Mouse (Mus musculus): Measurements from ENCODE around the gene Rab35. TPM values are rescaled to one million over a fixed set of nuclear protein-coding genes. Genes with fewer than 3 reads are reported as not detected.

Rab35 gene
- 13.2 TPM for polyA plus RNA-seq (2014; fragmentation: Illumina TruSeq; extraction: RNeasy Lipid Tissue Mini Kit (QIAGEN cat#74804); ENCODE audit: low read depth, low replicate concordance)

DNA sequence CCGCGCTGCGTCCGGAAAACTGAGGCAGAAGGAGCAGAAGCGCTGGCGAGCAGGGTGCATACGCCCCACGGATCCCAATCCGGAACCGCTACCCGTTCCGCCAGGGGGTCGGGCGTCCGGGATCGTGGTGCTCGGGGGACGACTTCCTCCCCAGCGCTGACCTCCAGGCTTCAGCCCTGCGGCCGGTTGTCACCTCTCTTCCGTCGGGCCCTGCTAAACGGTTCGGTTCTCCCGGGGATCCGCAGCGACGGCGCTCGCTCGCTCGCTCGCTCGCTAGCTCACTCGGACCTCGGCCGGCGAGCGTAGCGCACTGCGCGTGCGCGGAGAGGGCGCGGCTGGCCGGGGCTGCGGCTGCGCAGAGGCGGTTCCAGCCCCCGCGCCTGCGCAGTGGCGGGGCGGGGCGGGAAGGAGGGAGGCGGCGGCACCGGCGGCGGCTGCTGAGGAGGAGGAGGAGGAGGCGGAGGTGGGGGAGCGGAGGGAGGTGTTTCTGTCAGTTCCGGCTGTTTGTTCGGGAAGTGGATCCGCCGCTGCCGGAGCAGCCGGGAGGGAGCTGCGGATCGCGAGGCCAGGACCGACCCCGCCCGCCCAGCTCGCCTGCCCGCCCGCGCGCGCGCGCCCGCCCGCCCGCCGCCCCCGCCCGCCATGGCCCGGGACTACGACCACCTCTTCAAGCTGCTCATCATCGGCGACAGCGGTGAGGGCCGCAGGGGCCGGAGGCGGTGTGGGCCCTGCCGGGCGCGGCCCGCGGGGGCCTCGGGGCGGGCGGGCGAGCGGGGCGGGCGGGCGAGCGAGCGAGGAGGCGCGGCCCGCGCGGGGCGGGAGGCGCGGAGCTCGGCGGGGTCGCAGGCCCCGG, at the start of gene Rab35:
Gene Rab35 (plus strand): TSS at position 404 of the 853 bp plus-strand sequence.

Other genes starting within 250 kb of the Rab35 start
- not detected for gene Msi1, start 202.3 kb upstream of the Rab35 start, polyA plus RNA-seq (2014; fragmentation: Illumina TruSeq; extraction: RNeasy Lipid Tissue Mini Kit (QIAGEN cat#74804); ENCODE audit: low read depth, low replicate concordance)
- not detected for gene Pla2g1b, start 165.6 kb upstream of the Rab35 start, polyA plus RNA-seq (2014; fragmentation: Illumina TruSeq; extraction: RNeasy Lipid Tissue Mini Kit (QIAGEN cat#74804); ENCODE audit: low read depth, low replicate concordance)
- 8.0 TPM for gene Sirt4, start 147.2 kb upstream of the Rab35 start, polyA plus RNA-seq (2014; fragmentation: Illumina TruSeq; extraction: RNeasy Lipid Tissue Mini Kit (QIAGEN cat#74804); ENCODE audit: low read depth, low replicate concordance)
- 7.6 TPM for gene Pxn, start 125.2 kb upstream of the Rab35 start, polyA plus RNA-seq (2014; fragmentation: Illumina TruSeq; extraction: RNeasy Lipid Tissue Mini Kit (QIAGEN cat#74804); ENCODE audit: low read depth, low replicate concordance)
- gene Rplp0, start 72.4 kb upstream of the Rab35 start, polyA plus RNA-seq (2014; fragmentation: Illumina TruSeq; extraction: RNeasy Lipid Tissue Mini Kit (QIAGEN cat#74804); ENCODE audit: low read depth, low replicate concordance), result 26.8 TPM
- 1.7 TPM for gene Gcn1l1, start 66.7 kb upstream of the Rab35 start, polyA plus RNA-seq (2014; fragmentation: Illumina TruSeq; extraction: RNeasy Lipid Tissue Mini Kit (QIAGEN cat#74804); ENCODE audit: low read depth, low replicate concordance)
- gene Bicdl1, start 99.7 kb downstream of the Rab35 start, polyA plus RNA-seq (2014; fragmentation: Illumina TruSeq; extraction: RNeasy Lipid Tissue Mini Kit (QIAGEN cat#74804); ENCODE audit: low read depth, low replicate concordance), result 2.9 TPM
- gene Cit, start 213.4 kb downstream of the Rab35 start, polyA plus RNA-seq (2014; fragmentation: Illumina TruSeq; extraction: RNeasy Lipid Tissue Mini Kit (QIAGEN cat#74804); ENCODE audit: low read depth, low replicate concordance), result 1.1 TPM

Data from kidney, adult 10 weeks (tissue).